ENCODE assay signal across 20 mouse cellular contexts in the genomic region with DNA sequence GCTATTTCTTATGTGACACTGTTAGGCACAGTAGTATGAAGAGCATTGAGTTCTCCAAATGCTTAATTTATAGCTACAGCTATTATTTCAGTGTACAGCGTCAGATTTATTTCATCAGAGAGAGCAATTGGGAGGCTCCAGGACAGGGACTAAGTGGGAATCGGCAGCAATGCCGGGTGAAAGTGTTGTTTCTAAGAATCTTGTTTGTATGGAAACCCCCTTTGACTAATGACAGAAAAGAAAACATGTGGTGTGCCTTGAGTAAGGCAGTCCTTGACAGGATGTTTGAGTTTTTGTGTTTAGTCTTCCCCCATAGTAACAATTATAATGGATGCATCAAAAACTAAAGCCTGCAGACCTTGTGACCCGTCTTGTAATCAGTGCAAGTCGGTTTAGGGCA.
"Had no signal": no experiment of that assay in that cellular context is flagged by ENCODE, and none has a peak within 500 bp of the region (broad histone marks: within the 10 kb centered on the region; RNA-seq: fewer than 3 reads in every experiment).

No protein-coding gene starts in this region.

- DNase-seq: kidney, adult 2 months; kidney, postnatal 14 days; kidney, postnatal 4 days; left cerebral cortex, postnatal 4 days; liver, embryonic 13.5 days; lung, postnatal 14 days; right cerebral cortex, adult 18-20 months; right cerebral cortex, postnatal 14 days; right cerebral cortex, postnatal 4 days; thymus, adult 2 months; thymus, postnatal 14 days; thymus, postnatal 4 days had no signal

- H3K9ac ChIP-seq: kidney, embryonic 15.5 days; liver, embryonic 13.5 days; lung, embryonic 15.5 days; midbrain, embryonic 12.5 days; midbrain, embryonic 15.5 days; neural tube, embryonic 12.5 days; neural tube, embryonic 15.5 days; stomach, embryonic 15.5 days had no signal

- H3K4me3 ChIP-seq: kidney, embryonic 15.5 days; liver, embryonic 13.5 days; lung, embryonic 15.5 days; midbrain, embryonic 12.5 days; midbrain, embryonic 15.5 days; neural tube, embryonic 12.5 days; neural tube, embryonic 15.5 days; stomach, embryonic 15.5 days had no signal

- H3K4me1 ChIP-seq: liver, embryonic 13.5 days; midbrain, embryonic 12.5 days; midbrain, embryonic 15.5 days had no signal

- H3K27ac ChIP-seq: kidney, embryonic 15.5 days; liver, embryonic 13.5 days; lung, embryonic 15.5 days; macrophage; midbrain, embryonic 12.5 days; midbrain, embryonic 15.5 days; neural tube, embryonic 12.5 days; neural tube, embryonic 15.5 days had no signal

- H3K36me3 ChIP-seq: kidney, embryonic 15.5 days; liver, embryonic 13.5 days; lung, embryonic 15.5 days; midbrain, embryonic 12.5 days; midbrain, embryonic 15.5 days; neural tube, embryonic 12.5 days; neural tube, embryonic 15.5 days; stomach, embryonic 15.5 days had no signal

- H3K27me3 ChIP-seq: kidney, embryonic 15.5 days; liver, embryonic 13.5 days; lung, embryonic 15.5 days; midbrain, embryonic 12.5 days; midbrain, embryonic 15.5 days; neural tube, embryonic 12.5 days; neural tube, embryonic 15.5 days; stomach, embryonic 15.5 days had no signal

- H3K4me2 ChIP-seq: kidney, embryonic 15.5 days; liver, embryonic 13.5 days; lung, embryonic 15.5 days; midbrain, embryonic 12.5 days; midbrain, embryonic 15.5 days; neural tube, embryonic 12.5 days; neural tube, embryonic 15.5 days; stomach, embryonic 15.5 days had no signal

- ATAC-seq: midbrain, embryonic 15.5 days had no signal

- H3K9me3 ChIP-seq: kidney, embryonic 15.5 days; liver, embryonic 13.5 days; lung, embryonic 15.5 days; midbrain, embryonic 12.5 days; midbrain, embryonic 15.5 days; neural tube, embryonic 12.5 days; neural tube, embryonic 15.5 days; stomach, embryonic 15.5 days had no signal
